Mouse (Mus musculus): Measurements from ENCODE around the gene Csf3.

- TF ChIP-seq POLR2A (IDR thresholded peaks at IDR 0.05; ENCODE audit: borderline replicate concordance, control insufficient read depth, low read depth, low read length) (no peak), CTCF (IDR thresholded peaks at IDR 0.05; ENCODE audit: control insufficient read depth, insufficient read depth, low read length) (no peak)
Measured at GRCm38 (mm10) chr11:98711046-98711434, 10.0 kb downstream of the Csf3 start.
